8 mouse cellular contexts compared by ENCODE assay signal in genomic region chr2:170219161-170219581, GRCm38 (mm10).
DNase-seq lines count a peak whose midpoint lies in the region; ATAC-seq and TF ChIP-seq lines count a peak whose summit lies in the region.

No protein-coding gene starts in this region.

- H3K9ac ChIP-seq in kidney, postnatal 0 days (ENCODE audit: low read depth, low read length) = peak overlapping the region; percentile 55
- H3K9ac ChIP-seq in forebrain, embryonic 16.5 days (replicated peaks; ENCODE audit: low read depth, low read length) = peak overlapping the region; percentile 53
- H3K9ac ChIP-seq in liver, embryonic 11.5 days (ENCODE audit: low read depth, low read length) = peak overlapping the region; percentile 71

- peaks cover 16% of the 10 kb centered on the region; the same call in 1 of the 2 replicates for H3K4me1 ChIP-seq in kidney, postnatal 0 days (replicated peaks; ENCODE audit: insufficient read depth, low read length)
- peaks cover 47% of the 10 kb centered on the region for H3K4me1 ChIP-seq in forebrain, embryonic 16.5 days (replicated peaks; ENCODE audit: control insufficient read depth, insufficient read depth, low read length)
- H3K4me1 ChIP-seq in liver, embryonic 11.5 days (replicated peaks; ENCODE audit: control insufficient read depth, insufficient read depth, low read length) = peaks cover 44% of the 10 kb centered on the region
- H3K4me1 ChIP-seq in small intestine, adult 2 months (ENCODE audit: control insufficient read depth, insufficient read depth, insufficient read length, low read length) = peaks cover 5% of the 10 kb centered on the region

- peak overlapping the region; percentile 74 for H3K27ac ChIP-seq in kidney, postnatal 0 days
- H3K27ac ChIP-seq in forebrain, embryonic 16.5 days (ENCODE audit: low read length) = peak overlapping the region; percentile 77
- H3K27ac ChIP-seq in liver, embryonic 11.5 days (ENCODE audit: low read depth, low read length) = peak overlapping the region; percentile 70
- H3K27ac ChIP-seq in small intestine, adult 2 months (ENCODE audit: insufficient read depth, low read depth, low read length) = peak overlapping the region; percentile 9

- H3K9me3 ChIP-seq in kidney, postnatal 0 days (replicated peaks; ENCODE audit: low read length) = no peaks in the 10 kb centered on the region
- 0 out of 2 replicates have a peak, but pooled peaks cover 2% of the 10 kb centered on the region for H3K9me3 ChIP-seq in forebrain, embryonic 16.5 days (ENCODE audit: control insufficient read depth, low read length)
- 0 out of 2 replicates have a peak, but pooled peaks cover 3% of the 10 kb centered on the region for H3K9me3 ChIP-seq in liver, embryonic 11.5 days (ENCODE audit: control insufficient read depth, low read length)

- DNase-seq in kidney, postnatal 0 days (ENCODE audit: low spot score) = peak; percentile 44
- DNase-seq in kidney, postnatal 36 days = no peak
- peak; percentile 43 for DNase-seq in MN1 (ENCODE audit: low spot score)
- peak; percentile 45 for DNase-seq in liver, embryonic 11.5 days (ENCODE audit: low spot score)
- DNase-seq in left cerebral cortex, adult 9 months (ENCODE audit: low spot score in 2 of 2) = no peak
- no peak for DNase-seq in ovary, adult 18-20 months (ENCODE audit: low spot score)

- TF ChIP-seq CTCF in kidney, postnatal 0 days (IDR thresholded peaks at IDR 0.05; ENCODE audit: low read depth) = no peak
- TF ChIP-seq CTCF in small intestine, adult 2 months (IDR thresholded peaks at IDR 0.05; ENCODE audit: extremely low read depth, insufficient read length, insufficient replicate concordance, low read depth, low read length) = no peak

- H3K36me3 ChIP-seq in kidney, postnatal 0 days (ENCODE audit: insufficient read depth, low read length) = no peaks in the 10 kb centered on the region
- no peaks in the 10 kb centered on the region for H3K36me3 ChIP-seq in forebrain, embryonic 16.5 days (ENCODE audit: control insufficient read depth, insufficient read depth)
- H3K36me3 ChIP-seq in liver, embryonic 11.5 days (ENCODE audit: control insufficient read depth, insufficient read depth, low read length) = no peaks in the 10 kb centered on the region
- H3K36me3 ChIP-seq in small intestine, adult 2 months (ENCODE audit: control insufficient read depth, insufficient read depth, low read length) = no peaks in the 10 kb centered on the region

- no peak for ATAC-seq in kidney, postnatal 0 days (replicated peaks; ENCODE audit: low FRiP score, low read depth)
- peak; percentile 3; the same call in 1 of the 2 replicates for ATAC-seq in forebrain, embryonic 16.5 days
- 0 out of 2 replicates have a peak, but pooled peaks have one; percentile 0 for ATAC-seq in liver, embryonic 11.5 days (replicated peaks; ENCODE audit: low FRiP score)

- TF ChIP-seq POLR2A in small intestine, adult 2 months (IDR thresholded peaks at IDR 0.05; ENCODE audit: low read depth, low read length) = no peak

- H3K4me2 ChIP-seq in kidney, postnatal 0 days (ENCODE audit: low read length) = peak overlapping the region; percentile 82
- H3K4me2 ChIP-seq in forebrain, embryonic 16.5 days (ENCODE audit: low read length) = peak overlapping the region; percentile 63
- H3K4me2 ChIP-seq in liver, embryonic 11.5 days = peak overlapping the region; percentile 93

- WGBS in kidney, postnatal 0 days = 6% methylated on average over 11 of the region's 11 CpGs
- 5% methylated on average over 11 of the region's 11 CpGs for WGBS in forebrain, embryonic 16.5 days
- WGBS in liver, embryonic 11.5 days = 2% methylated on average over 11 of the region's 11 CpGs
- 40% methylated on average over 11 of the region's 11 CpGs for WGBS in small intestine, adult 2 months

- no peaks in the 10 kb centered on the region for H3K27me3 ChIP-seq in kidney, postnatal 0 days (ENCODE audit: insufficient read depth, low read length)
- no peaks in the 10 kb centered on the region for H3K27me3 ChIP-seq in forebrain, embryonic 16.5 days (replicated peaks; ENCODE audit: control insufficient read depth, insufficient read depth, low read length)
- H3K27me3 ChIP-seq in liver, embryonic 11.5 days (replicated peaks; ENCODE audit: control insufficient read depth, insufficient read depth, low read length) = no peaks in the 10 kb centered on the region
- H3K27me3 ChIP-seq in small intestine, adult 2 months (ENCODE audit: control insufficient read depth, insufficient read depth, low read length) = no peaks in the 10 kb centered on the region

- peak overlapping the region; percentile 38 for H3K4me3 ChIP-seq in kidney, postnatal 0 days (replicated peaks; ENCODE audit: low read depth, low read length)
- peak overlapping the region; percentile 36 for H3K4me3 ChIP-seq in forebrain, embryonic 16.5 days (replicated peaks; ENCODE audit: low read length)
- H3K4me3 ChIP-seq in liver, embryonic 11.5 days (ENCODE audit: low read depth, low read length) = peak overlapping the region; percentile 48
- peak overlapping the region; percentile 40 for H3K4me3 ChIP-seq in small intestine, adult 2 months (ENCODE audit: low read depth, low read length)

Comparison
In these comparisons a context has a peak if more than half of its experiments do, and no peak if none do; other contexts are left out.
1. DNase-seq: peak in kidney, postnatal 0 days (single experiment), MN1 (single experiment) and liver, embryonic 11.5 days (single experiment); none in kidney, postnatal 36 days (0 of 2), left cerebral cortex, adult 9 months (0 of 2) and ovary, adult 18-20 months (single experiment).
2. H3K27ac ChIP-seq: peak in every context shown above with its lines; median percentile 77 in forebrain, embryonic 16.5 days; 74 in kidney, postnatal 0 days; 70 in liver, embryonic 11.5 days; 9 in small intestine, adult 2 months.
3. Peak in every context shown above with its lines, with median percentiles within 50 percentile points of each other: H3K4me2 ChIP-seq, H3K4me3 ChIP-seq and H3K9ac ChIP-seq.